Mouse (Mus musculus) cerebellum, adult 8-10 months (tissue): Measurements from ENCODE around the gene Cltrn.

Experiments used
- DNase-seq: peaks from one replicate; pipeline ENCODE4 v3.0.0; 2022

Gene Cltrn

GRCm38 (mm10) chrX:164145463-164146250 lies 57.0 kb downstream of the Cltrn start:
- no peak for DNase-seq

- no peak for DNase-seq
These were observed 64.1 kb downstream of the Cltrn start for GRCm38 (mm10) chrX:164152703-164153102.

GRCm38 (mm10) chrX:164153606-164154005 lies 65.0 kb downstream of the Cltrn start:
- DNase-seq = no peak

GRCm38 (mm10) chrX:164154594-164154993 lies 66.0 kb downstream of the Cltrn start:
- DNase-seq = no peak

- no peak for DNase-seq
These were observed 76.1 kb downstream of the Cltrn start for GRCm38 (mm10) chrX:164164681-164165080.
